Mouse (Mus musculus): ENCODE data around the gene Aldh1a2. TPM values are rescaled to one million over a fixed set of nuclear protein-coding genes. Genes with fewer than 3 reads are reported as not detected.

Aldh1a2 gene
- total RNA-seq, 2 experiments from 2014 or later: 13.3 to 19.9 TPM

DNA sequence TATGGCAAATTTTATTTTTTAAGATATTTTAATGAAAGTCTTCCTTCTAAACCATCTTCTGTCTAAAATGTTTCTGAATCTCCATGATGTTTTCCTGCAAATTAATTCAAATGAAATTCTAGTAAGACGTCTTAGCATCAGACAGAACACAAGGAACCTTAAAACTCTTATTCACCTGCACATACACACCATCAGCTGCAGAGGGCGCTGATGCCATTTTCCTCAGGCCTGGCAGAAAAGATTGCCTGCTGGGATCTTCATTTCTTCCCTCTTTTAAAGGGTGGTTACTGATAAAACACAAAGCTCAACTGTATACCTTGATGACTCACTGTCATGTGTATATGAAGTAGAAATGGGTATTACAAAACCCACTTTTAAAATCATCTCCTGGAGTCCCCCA is 4.7 kb upstream of the Aldh1a2 start:
- intact Hi-C loops (cut with DNase I): loop anchor here (10.0 kb wide), 4 partner anchors 104 to 404 kb away; no protein-coding TSS in a partner anchor
- peak; percentile 48 to 55 for DNase-seq

DNA sequence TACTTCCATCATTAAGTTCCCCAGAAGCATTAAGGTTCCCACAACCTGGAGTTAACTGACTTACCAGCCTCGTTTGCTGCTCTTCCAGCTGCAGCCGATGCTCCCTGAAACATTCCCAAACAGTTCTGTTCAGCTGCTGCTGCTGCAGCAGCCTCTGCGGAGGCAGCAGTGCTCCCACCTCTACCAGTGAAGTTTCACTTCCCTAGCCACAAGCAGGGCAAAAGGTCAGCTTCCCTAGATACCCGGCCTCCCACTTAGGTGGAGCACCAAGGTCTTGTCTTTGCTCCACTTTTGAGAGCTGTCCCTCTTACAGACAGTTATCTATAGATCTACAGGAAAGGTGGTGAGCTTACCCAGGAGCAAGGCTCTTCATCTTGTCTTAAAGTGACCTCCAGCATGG is 2.0 kb upstream of the Aldh1a2 start:
- intact Hi-C loops (cut with DNase I): loop anchor here (10.0 kb wide), 4 partner anchors 101 to 401 kb away; no protein-coding TSS in a partner anchor
- no peak for DNase-seq

DNA sequence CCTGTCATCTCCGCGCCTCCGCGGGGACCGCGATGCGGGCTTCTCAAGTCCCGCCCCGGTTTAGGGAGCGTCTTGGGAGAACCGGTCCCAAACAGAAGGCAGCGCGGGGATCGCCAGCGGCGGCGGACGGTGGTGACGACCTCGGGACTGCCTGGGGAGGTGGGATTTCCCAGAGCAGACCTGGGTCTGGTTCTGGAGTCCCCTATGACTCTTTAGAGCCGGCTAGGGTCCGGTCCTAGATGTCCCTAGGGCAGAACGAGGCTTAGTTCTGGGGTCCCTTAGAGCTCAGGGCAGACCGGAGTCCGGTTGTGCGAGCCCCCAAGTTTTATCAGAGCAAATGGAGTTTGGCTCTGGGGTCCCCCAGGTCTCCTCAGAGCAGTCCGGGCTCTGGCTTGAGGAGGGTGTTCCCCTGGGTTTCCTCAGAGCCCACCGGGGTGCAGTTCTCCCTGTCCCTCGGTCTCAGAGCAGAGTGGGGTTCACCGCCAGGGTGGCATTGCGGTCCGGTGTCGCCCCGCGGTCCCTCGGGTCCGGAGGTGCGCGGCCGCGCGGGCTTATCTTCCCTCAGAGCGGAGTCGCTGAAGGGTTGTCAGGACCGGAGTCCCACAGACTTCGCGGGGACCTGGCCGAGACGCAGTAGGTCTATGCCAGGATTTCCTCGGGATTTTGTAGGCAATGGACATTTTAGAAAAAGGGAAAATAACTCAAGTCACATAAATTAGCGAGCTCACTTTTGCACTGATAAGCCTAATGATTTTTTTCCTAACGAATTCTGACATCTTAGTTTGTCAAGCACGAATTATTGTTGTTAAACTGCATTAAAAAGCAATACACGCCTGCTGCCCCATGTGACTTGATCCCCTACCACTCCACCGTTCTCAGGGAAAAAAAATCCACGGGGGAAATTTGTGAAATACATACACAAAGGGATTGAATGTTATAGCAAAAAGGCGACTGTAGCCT is 727 bp downstream of the Aldh1a2 start:
- intact Hi-C loops (cut with DNase I): loop anchor here (10.0 kb wide), 4 partner anchors 98 to 398 kb away; no protein-coding TSS in a partner anchor
- peak; percentile 40 to 49 for DNase-seq

- no peak for DNase-seq
- intact Hi-C loops (cut with DNase I): loop anchor here (10.0 kb wide), 4 partner anchors 98 to 398 kb away; no protein-coding TSS in a partner anchor
Measured at GRCm38 (mm10) chr9:71216996-71217792, 1.6 kb downstream of the Aldh1a2 start.

DNA sequence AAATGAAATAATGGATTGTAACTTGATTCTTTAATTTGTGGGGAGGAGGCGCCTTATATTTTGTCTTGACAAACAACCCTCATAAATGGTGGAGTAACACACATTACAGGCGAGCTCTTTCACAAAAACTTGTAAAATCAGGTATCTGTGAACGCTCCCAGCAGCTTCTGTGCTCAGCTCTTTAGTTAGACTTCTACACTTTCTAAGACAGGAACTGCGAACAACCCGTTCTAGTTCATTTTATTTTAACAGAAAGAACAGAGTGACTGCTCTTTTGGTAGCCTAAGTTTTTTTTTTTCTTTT is 2.2 kb downstream of the Aldh1a2 start:
- DNase-seq: no peak
- intact Hi-C loops (cut with DNase I): loop anchor here (10.0 kb wide), 4 partner anchors 97 to 397 kb away; no protein-coding TSS in a partner anchor

DNA sequence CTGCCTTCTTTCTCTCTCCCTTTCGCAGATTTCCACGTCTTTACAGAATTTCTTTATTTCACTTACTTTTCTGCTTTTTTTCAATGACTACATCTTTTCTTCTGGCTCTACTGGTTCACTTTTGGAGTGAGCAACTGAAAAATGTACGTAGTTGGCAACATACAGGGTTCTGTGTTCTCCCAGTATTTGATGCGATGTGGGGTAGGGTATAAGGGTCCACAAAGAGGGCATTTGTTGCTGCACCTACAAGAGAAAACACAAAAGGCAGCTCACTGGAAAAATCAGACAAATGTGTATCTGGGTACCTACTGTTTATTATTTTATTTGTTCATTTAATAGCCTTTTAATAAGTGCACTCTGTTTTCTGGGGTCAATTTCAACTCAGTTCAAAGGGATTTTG is 3.6 kb downstream of the Aldh1a2 start:
- intact Hi-C loops (cut with DNase I): loop anchor here (10.0 kb wide), 4 partner anchors 96 to 396 kb away; no protein-coding TSS in a partner anchor
- DNase-seq: no peak

- intact Hi-C loops (cut with DNase I): no loop called here
Measured at GRCm38 (mm10) chr9:71220401-71220800, 4.8 kb downstream of the Aldh1a2 start.

DNA sequence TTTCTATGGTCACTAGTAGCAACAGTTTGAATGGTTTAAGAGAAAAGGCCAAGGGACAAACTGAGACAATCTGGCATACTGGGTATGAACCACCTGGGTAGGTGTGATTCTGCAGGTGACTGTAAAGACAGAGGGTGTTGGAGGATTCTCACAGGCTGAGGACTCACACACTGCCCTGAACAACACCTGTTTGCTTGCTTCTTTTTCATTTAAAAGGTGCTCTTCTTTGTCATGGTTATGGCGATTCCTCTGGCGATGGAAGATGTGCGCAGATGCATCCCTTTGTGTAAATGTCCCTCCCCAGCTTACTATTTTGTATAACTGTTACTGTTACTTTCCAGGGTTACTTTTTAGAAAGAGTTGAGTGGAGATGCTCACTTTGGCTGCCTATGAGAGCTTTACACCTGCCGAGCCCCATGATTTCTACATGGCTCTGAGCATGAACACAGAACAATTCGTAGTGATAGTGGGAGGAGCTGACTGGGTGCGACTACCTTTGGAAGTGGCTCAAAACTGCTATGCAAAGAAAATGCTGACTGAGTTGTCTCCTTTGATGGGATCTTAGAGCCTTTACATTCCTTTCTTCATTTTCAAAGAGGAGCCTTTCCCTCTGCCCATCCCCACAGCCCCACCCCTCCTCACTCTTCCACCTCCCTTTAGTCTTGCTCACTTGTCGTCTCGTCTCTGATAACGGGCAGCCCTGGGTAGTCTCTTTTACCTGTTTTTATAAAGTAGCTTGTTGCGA is 11.8 kb downstream of the Aldh1a2 start:
- DNase-seq: no peak
- intact Hi-C loops (cut with DNase I): no loop called here

More at GRCm38 (mm10) chr9:71220401-71220800, 4.8 kb downstream of the Aldh1a2 start:
- DNase-seq: no peak

DNA sequence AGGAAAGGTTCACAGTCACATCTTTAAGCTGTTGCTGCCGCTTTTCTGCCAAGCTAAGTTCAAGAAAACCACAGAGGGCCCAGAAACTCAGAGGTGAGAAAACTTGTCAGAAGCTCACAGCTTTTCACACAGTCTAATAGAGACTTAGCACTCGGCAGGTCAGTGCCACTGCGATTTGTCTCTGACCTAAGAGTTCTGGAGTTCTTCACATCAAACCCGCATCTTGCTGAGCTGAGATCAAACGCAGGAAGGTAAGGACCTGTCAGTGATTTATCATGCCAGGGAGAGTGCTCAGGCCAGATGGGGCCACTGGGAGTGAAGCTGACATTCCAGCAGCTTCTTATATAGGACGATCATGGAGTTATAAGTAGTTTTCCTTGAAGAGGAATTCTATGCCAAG is 14.4 kb downstream of the Aldh1a2 start:
- DNase-seq: no peak
- intact Hi-C loops (cut with DNase I): no loop called here

DNA sequence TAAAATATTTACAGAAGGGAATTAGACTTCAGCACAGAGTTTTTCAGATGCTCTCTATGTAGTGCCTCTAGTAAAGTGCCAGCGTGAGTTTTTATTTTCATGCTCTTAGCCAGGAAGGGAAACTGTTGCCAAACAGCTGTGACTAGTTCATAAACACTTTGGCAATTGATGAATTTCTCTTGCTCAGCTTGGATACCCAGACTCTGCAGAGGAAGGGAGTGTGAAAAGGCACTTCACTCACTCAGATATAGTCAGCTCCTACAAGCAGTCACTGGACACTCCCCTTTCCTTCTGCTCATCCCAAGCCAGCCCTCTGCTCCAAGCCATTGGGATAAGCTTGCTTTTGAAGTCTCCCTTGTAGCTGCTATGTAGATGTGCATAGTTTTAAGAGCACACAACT is 21.0 kb downstream of the Aldh1a2 start:
- intact Hi-C loops (cut with DNase I): no loop called here
- no peak for DNase-seq

DNA sequence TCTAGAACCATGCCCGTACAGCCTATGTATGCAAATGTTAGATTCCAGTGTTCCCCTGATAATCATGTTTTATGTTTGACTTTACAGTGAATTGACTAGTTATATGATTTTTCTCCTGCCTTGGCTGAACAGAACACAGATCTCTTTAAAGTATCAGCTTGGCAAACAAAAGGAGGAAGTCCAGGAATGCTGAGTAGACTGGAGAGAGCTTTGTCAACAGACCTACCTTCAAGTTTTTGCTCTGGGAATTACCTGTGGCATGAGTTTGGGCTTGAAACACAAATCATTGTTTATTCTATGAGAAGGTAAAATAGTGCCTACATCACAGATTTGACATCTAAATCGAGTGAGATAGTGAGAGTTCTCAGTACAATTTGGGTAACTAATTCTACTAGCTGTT is 24.3 kb downstream of the Aldh1a2 start:
- intact Hi-C loops (cut with DNase I): no loop called here
- no peak for DNase-seq

DNA sequence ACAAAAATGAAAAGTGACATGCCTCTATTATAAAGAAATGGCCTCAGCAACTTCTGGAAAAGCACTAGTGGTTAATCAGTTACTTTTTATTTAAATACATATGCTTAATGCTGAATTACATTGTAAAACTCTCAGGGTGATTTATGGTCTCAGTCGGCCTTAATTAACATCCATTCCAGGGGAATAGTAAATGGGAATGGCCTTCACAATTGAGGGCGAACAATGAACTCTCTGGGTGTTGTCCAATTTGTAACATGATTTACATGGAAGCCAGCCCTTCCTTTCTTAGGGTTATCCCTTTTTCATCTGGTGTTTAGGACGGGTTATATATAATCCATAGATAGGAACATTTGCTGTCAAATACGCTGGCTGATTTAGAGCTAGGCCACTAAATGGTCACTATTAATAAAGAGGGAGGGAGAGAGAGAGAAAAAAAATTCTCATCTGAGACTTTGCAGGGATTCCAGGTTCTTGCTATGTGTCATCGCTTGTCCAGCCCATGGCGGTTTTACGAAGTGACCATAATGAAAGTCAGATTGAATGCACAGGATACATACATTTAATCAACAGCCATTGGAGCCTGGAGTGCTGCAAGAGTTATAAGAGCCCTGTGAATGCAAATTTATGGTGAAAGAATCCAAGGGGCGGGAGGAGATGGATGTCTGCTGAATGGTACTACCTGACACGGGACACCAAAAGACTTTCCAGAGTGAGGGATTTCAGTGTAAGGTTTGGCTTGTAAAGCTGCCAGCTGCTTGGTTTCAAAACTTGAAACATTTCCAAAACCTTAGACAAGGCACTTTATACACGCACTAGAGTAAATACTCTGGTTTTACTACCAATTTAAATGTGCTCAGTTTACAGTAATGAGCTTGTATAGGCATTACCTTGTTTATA is 26.2 kb downstream of the Aldh1a2 start:
- intact Hi-C loops (cut with DNase I): no loop called here

DNA sequence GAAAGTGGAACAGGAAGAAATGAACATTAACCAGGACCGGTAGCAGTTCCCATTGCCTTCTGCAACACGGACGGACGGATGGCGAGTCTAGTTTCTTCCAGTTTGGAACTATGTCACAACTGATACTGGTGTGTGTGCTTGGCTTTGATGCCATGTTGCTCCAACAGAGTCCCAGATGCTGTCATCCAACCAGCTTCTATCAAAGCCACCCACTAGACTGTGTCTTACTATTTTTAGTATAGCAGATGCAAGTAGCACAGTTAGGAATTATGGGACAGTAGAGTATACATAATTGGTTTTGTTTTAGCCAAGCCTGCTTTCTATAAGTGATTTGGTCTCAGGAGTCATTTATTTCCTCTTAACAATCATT is 26.8 kb downstream of the Aldh1a2 start:
- no peak for DNase-seq

More for the DNA sequence above, 26.2 kb downstream of the Aldh1a2 start:
- no peak for DNase-seq

DNA sequence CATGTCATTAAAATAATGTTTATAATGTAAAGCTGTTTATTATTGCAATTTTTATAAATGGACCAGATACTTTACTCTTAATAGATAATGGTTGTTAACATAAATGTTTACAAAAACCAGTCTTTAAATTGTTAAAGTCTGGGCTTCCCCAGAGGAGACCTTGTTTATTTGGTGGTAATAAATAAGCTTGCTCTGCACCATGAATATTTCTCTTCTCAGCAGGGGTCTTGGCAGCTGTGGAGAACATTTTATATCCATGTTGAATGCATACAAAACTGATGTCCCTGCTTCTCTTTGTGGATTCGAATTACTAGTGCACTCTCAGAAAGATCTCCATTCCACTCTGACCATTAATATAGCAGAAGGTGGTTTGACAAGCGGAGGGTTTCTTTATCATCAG is 38.8 kb downstream of the Aldh1a2 start:
- intact Hi-C loops (cut with DNase I): no loop called here
- no peak for DNase-seq

More for the DNA sequence above, 26.8 kb downstream of the Aldh1a2 start:
- intact Hi-C loops (cut with DNase I): no loop called here

GRCm38 (mm10) chr9:71262711-71263110 is 47.1 kb downstream of the Aldh1a2 start:
- DNase-seq: no peak
- intact Hi-C loops (cut with DNase I): no loop called here

- DNase-seq: no peak
- intact Hi-C loops (cut with DNase I): no loop called here
Measured at GRCm38 (mm10) chr9:71269711-71270110, 54.1 kb downstream of the Aldh1a2 start.

GRCm38 (mm10) chr9:71270205-71270604 is 54.6 kb downstream of the Aldh1a2 start:
- intact Hi-C loops (cut with DNase I): no loop called here
- no peak for DNase-seq

DNA sequence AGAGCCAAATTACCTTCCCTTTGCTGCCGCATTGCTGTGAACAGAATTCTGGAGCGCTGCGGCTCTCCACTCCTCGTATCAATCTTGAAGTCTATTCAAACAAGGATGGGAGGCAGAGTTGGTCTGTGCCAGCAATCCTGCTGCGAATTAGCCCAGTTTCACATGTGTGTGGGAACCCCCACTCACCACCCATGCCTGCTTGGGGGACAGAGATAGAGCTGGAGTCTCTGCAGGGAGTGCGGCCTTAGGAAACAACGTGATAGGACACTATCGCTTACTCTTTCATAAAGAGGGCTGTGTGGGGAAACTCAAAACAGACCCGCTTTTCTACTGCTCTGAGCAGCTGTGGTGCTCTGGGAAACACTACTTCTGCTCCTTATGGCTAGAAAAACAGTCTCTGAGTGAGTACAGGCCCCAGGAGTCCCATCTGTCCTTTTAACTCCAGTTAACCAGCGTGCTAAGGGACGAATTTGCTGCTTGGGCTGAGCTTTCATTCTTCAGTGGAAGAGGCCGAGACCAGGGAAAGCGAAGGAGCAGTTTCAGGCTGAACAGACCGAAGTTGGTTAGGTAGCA is 60.6 kb downstream of the Aldh1a2 start:
- no peak for DNase-seq
- intact Hi-C loops (cut with DNase I): no loop called here

DNA sequence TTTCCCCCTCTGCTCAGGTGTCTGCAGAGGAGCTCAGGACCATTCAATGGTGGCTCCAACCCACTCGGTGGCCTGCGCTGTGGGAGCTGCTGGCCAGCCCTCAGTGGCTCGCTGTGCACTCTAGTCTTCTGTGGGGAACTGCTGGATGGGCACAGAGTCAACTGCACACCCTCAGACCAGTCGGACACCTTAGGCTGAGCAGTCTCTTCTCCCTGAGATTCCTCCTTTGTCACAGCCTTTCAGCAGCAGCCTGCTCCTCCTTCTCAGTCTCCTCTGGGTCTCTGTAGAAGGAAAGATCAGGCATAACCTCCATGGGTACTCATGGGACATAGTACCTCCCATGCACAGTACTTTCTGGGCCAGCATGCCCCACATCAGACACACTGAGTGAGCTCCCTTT is 63.2 kb downstream of the Aldh1a2 start:
- intact Hi-C loops (cut with DNase I): no loop called here

More for the DNA sequence above, 63.2 kb downstream of the Aldh1a2 start:
- no peak for DNase-seq
